Comparison of ENCODE assay signal across 8 mouse cellular contexts in genomic region chrX:52928883-52929282, GRCm38 (mm10). TPM values are rescaled to one million over a fixed set of nuclear protein-coding genes. Genes with fewer than 3 reads are reported as not detected.
DNase-seq lines count a peak whose midpoint lies in the region.

No protein-coding gene starts in this region.

- no peak overlapping the region for H3K4me3 ChIP-seq in heart, embryonic 10.5 days

- H3K27ac ChIP-seq in heart, embryonic 10.5 days: no peak overlapping the region

- no peaks in the 10 kb centered on the region for H3K9me3 ChIP-seq in heart, embryonic 10.5 days

- WGBS in heart, embryonic 10.5 days: 14% methylated on average over 1 of the region's 1 CpGs

- H3K36me3 ChIP-seq in heart, embryonic 10.5 days: 0 out of 2 replicates have a peak, but pooled peaks cover 2% of the 10 kb centered on the region

- intact Hi-C loops in heart, postnatal 36 days (cut with DNase I): loop anchor here (1.0 kb wide), 2 partner anchors 65 to 153 kb away; no protein-coding TSS in a partner anchor
- intact Hi-C loops in left cerebral cortex, postnatal 4 days (cut with DNase I): no loop called here

- H3K4me1 ChIP-seq in heart, embryonic 10.5 days: no peaks in the 10 kb centered on the region

- H3K27me3 ChIP-seq in heart, embryonic 10.5 days (ENCODE audit: insufficient read depth, poor library complexity, severe bottlenecking): no peaks in the 10 kb centered on the region

- DNase-seq in heart, postnatal 36 days: peak; percentile 7 to 17
- no peak for DNase-seq in heart, embryonic 10.5 days (ENCODE audit: low spot score)
- DNase-seq in CD4-positive, CD25-positive, alpha-beta regulatory T cell, adult 2 months (ENCODE audit: low read depth, low spot score): peak; percentile 81
- peak; percentile 5 to 42 for DNase-seq in adrenal gland, postnatal 36 days
- DNase-seq in lung, postnatal 36 days: peak; percentile 13
- no peak for DNase-seq in frontal cortex, postnatal 25 days (ENCODE audit: low spot score in 2 of 2)
- no peak for DNase-seq in left cerebral cortex, postnatal 4 days
- DNase-seq in ovary, adult 18-20 months (ENCODE audit: low spot score): no peak

RNA-seq across cellular contexts. Expression of gene Phf6, which starts 16.8 kb away (rescaled TPM):
- total RNA-seq in heart, postnatal 36 days (2021): 1 to 10 TPM; 4.4 to 5.3 TPM
- polyA plus RNA-seq in heart, embryonic 10.5 days (2016; fragmentation: Nextera tagmentation; extraction: Ambion mirVana): 27.4 and 36.6 TPM in 2 replicates
- 10 to 100 TPM; 14.7 to 21.3 TPM for total RNA-seq in adrenal gland, postnatal 36 days (2021)
- total RNA-seq in left cerebral cortex, postnatal 4 days (2021): 10 to 100 TPM; 36.1 to 42.4 TPM

RNA-seq across cellular contexts. Expression of gene Hprt, which starts 59.1 kb away (rescaled TPM):
- 10 to 100 TPM; 54.5 to 68.1 TPM for total RNA-seq in heart, postnatal 36 days (2021)
- 172 and 199 TPM in 2 replicates for polyA plus RNA-seq in heart, embryonic 10.5 days (2016; fragmentation: Nextera tagmentation; extraction: Ambion mirVana)
- 100 to 1,000 TPM; 119 to 120 TPM for total RNA-seq in adrenal gland, postnatal 36 days (2021)
- total RNA-seq in left cerebral cortex, postnatal 4 days (2021): 10 to 100 TPM; 77.3 to 90.7 TPM

Comparison
In these comparisons a context has a peak if more than half of its experiments do, and no peak if none do; other contexts are left out.
1. DNase-seq: peak in heart, postnatal 36 days (2 of 2), CD4-positive, CD25-positive, alpha-beta regulatory T cell, adult 2 months (single experiment), adrenal gland, postnatal 36 days (2 of 2) and lung, postnatal 36 days (single experiment); none in heart, embryonic 10.5 days (single experiment), frontal cortex, postnatal 25 days (0 of 2), left cerebral cortex, postnatal 4 days (single experiment) and ovary, adult 18-20 months (single experiment).